Mouse (Mus musculus) adrenal gland, postnatal 4 days (tissue): ENCODE data around the gene Pla2g2d. TPM values are rescaled to one million over a fixed set of nuclear protein-coding genes. Genes with fewer than 3 reads are reported as not detected.
A peak's percentile ranks its signal among the peaks of the same experiment; 100 is the strongest.

ENCODE experiments used
- DNase-seq, 2 experiments: peaks; one replicate each; pipeline ENCODE4 v3.0.0; 2021 to 2022; ENCODE audit warnings: low spot score in 2 of 2, mixed read lengths in 2 of 2
- total RNA-seq, 2 experiments: library from RNA; stranded (reverse); gene quantifications; 2 replicates each; pipeline ENCODE4 v1.2.3; 2021

Pla2g2d gene
- total RNA-seq, 2 experiments from 2014 or later = 1.1 to 1.4 TPM

- DNase-seq = no peak
These were observed 2.2 kb downstream of the Pla2g2d start for GRCm38 (mm10) chr4:138777417-138778407.

GRCm38 (mm10) chr4:138780300-138780699 is 4.8 kb downstream of the Pla2g2d start:
- DNase-seq = no peak

- DNase-seq = no peak
These were observed 6.6 kb downstream of the Pla2g2d start for GRCm38 (mm10) chr4:138782098-138782497.

GRCm38 (mm10) chr4:138785721-138786120 is 10.2 kb downstream of the Pla2g2d start:
- no peak for DNase-seq

GRCm38 (mm10) chr4:138786141-138786540 is 10.6 kb downstream of the Pla2g2d start:
- DNase-seq = no peak

- DNase-seq = no peak
These were observed 12.8 kb downstream of the Pla2g2d start for GRCm38 (mm10) chr4:138788381-138788780.

GRCm38 (mm10) chr4:138791452-138791851 is 15.9 kb downstream of the Pla2g2d start:
- no peak for DNase-seq

- DNase-seq = no peak
These were observed 17.1 kb downstream of the Pla2g2d start for GRCm38 (mm10) chr4:138792599-138792998.

GRCm38 (mm10) chr4:138793276-138793675 is 17.7 kb downstream of the Pla2g2d start:
- DNase-seq = peak in 1 of 2 experiments; percentile 16

- no peak for DNase-seq
These were observed 18.8 kb downstream of the Pla2g2d start for GRCm38 (mm10) chr4:138794344-138794743.

GRCm38 (mm10) chr4:138796513-138797216 is 21.1 kb downstream of the Pla2g2d start:
- no peak for DNase-seq

GRCm38 (mm10) chr4:138797217-138797570 is 21.7 kb downstream of the Pla2g2d start:
- no peak for DNase-seq

GRCm38 (mm10) chr4:138800134-138800744 is 24.7 kb downstream of the Pla2g2d start:
- no peak for DNase-seq

GRCm38 (mm10) chr4:138801631-138802030 is 26.1 kb downstream of the Pla2g2d start:
- no peak for DNase-seq

- DNase-seq = no peak
These were observed 27.4 kb downstream of the Pla2g2d start for GRCm38 (mm10) chr4:138802917-138803316.

GRCm38 (mm10) chr4:138805248-138805647 is 29.7 kb downstream of the Pla2g2d start:
- no peak for DNase-seq

GRCm38 (mm10) chr4:138806160-138806559 is 30.6 kb downstream of the Pla2g2d start:
- no peak for DNase-seq

- DNase-seq = no peak
These were observed 31.5 kb downstream of the Pla2g2d start for GRCm38 (mm10) chr4:138806920-138807541.

GRCm38 (mm10) chr4:138816166-138816565 is 40.6 kb downstream of the Pla2g2d start:
- DNase-seq = no peak

- no peak for DNase-seq
These were observed 42.2 kb downstream of the Pla2g2d start for GRCm38 (mm10) chr4:138817736-138818135.

- DNase-seq = peak; percentile 27 to 29
These were observed 43.6 kb downstream of the Pla2g2d start for GRCm38 (mm10) chr4:138819101-138819500.
